Mouse (Mus musculus) heart, embryonic 14.5 days (tissue): ENCODE data around the gene Ptges2. TPM values are rescaled to one million over a fixed set of nuclear protein-coding genes. Genes with fewer than 3 reads are reported as not detected.
A peak's percentile ranks its signal among the peaks of the same experiment; 100 is the strongest.

Source experiments
- ATAC-seq: fragments of 200-750 bp; cut with Nextera tagmentation; 2 replicates; pipeline ENCODE4 v1.8.0; 2017; ENCODE audit warnings: low read depth, moderate TSS enrichment; ENCODE audit not compliant: insufficient number of reproducible peaks, insufficient read depth, low FRiP score
- H3K27ac ChIP-seq, 2 experiments: fragments of 200-500 bp in 1 of 2; fragments of 300-500 bp in 1 of 2; sonication (generic) in 1 of 2; replicated peaks in 1 of 2; 2 replicates each; pipeline ENCODE4 v1.5.1; 2012 to 2014; ENCODE audit warnings: low read depth in 2 of 2, low read length in 2 of 2, control low read depth in 1 of 2, mild to moderate bottlenecking in 1 of 2, mixed read lengths in 1 of 2; ENCODE audit not compliant: control insufficient read depth in 1 of 2, insufficient read depth in 1 of 2
- H3K27me3 ChIP-seq: fragments of 300-500 bp; sonication (generic); 2 replicates; pipeline ENCODE4 v1.6.1; 2014; ENCODE audit warnings: mild to moderate bottlenecking, low read length, control low read depth; ENCODE audit not compliant: control insufficient read depth, insufficient read depth
- H3K36me3 ChIP-seq: fragments of 300-500 bp; sonication (generic); 2 replicates; pipeline ENCODE4 v1.6.1; 2014; ENCODE audit warnings: mild to moderate bottlenecking, control low read depth, low read length, mixed read lengths; ENCODE audit not compliant: control insufficient read depth, insufficient read depth
- H3K4me1 ChIP-seq, 2 experiments: fragments of 200-500 bp in 1 of 2; fragments of 300-500 bp in 1 of 2; sonication (generic) in 1 of 2; 2 replicates each; pipeline ENCODE4 v1.6.1; 2012 to 2014; ENCODE audit warnings: low read length in 2 of 2, control low read depth in 1 of 2, mixed read lengths in 1 of 2; ENCODE audit not compliant: control insufficient read depth in 2 of 2, insufficient read depth in 2 of 2
- H3K4me2 ChIP-seq: fragments of 300-500 bp; sonication (generic); 2 replicates; pipeline ENCODE4 v1.6.1; 2014; ENCODE audit warnings: mild to moderate bottlenecking, low read length
- H3K4me3 ChIP-seq, 2 experiments: fragments of 200-500 bp in 1 of 2; fragments of 300-500 bp in 1 of 2; sonication (generic) in 1 of 2; 2 replicates each; pipeline ENCODE4 v1.5.1; 2012 to 2014; ENCODE audit warnings: low read length in 2 of 2, mild to moderate bottlenecking in 2 of 2, control low read depth in 1 of 2, low read depth in 1 of 2, moderate library complexity in 1 of 2; ENCODE audit not compliant: control insufficient read depth in 1 of 2, insufficient read depth in 1 of 2
- H3K9ac ChIP-seq: fragments of 300-500 bp; sonication (generic); 2 replicates; pipeline ENCODE4 v1.6.1; 2014; ENCODE audit warnings: mild to moderate bottlenecking, low read length
- H3K9me3 ChIP-seq: fragments of 300-500 bp; sonication (generic); 2 replicates; pipeline ENCODE4 v1.6.1; 2016; ENCODE audit warnings: low read length, control low read depth; ENCODE audit not compliant: control insufficient read depth
- WGBS: fragments of 180-500 bp; shearing (Covaris S2); extraction: QIAGEN DNeasy Blood & Tissue Kit; methylation state at CpG from one replicate; pipeline ENCODE4 v1.1.7; 2014; 5-methylcytosine and 5-hydroxymethylcytosine counted together
- polyA plus RNA-seq: library from polyadenylated mRNA; unstranded; fragments of >200 nt; fragmentation: Nextera tagmentation; extraction: Ambion mirVana; gene quantifications from 2 replicates; pipeline ENCODE4 v1.2.1, GENCODE M21; 2014

Gene Ptges2
- polyA plus RNA-seq, 1 experiment from 2014 or later: 43.7 TPM

- H3K4me1 ChIP-seq: peaks cover 19 to 44% of the 10 kb centered on the region in 2 experiments
- peak overlapping the region; percentile 51; the same call in 1 of the 2 replicates for H3K9ac ChIP-seq
- H3K4me3 ChIP-seq: peak overlapping the region; percentile 25 to 36
- peaks cover 15% of the 10 kb centered on the region for H3K36me3 ChIP-seq
- no peaks in the 10 kb centered on the region for H3K9me3 ChIP-seq
- H3K27ac ChIP-seq: peak overlapping the region; percentile 20 to 69; a peak in 3 of 4 replicates
- no peak for ATAC-seq
- H3K27me3 ChIP-seq: no peaks in the 10 kb centered on the region
- 93% methylated on average over 16 of the region's 16 CpGs for WGBS
- H3K4me2 ChIP-seq: peak overlapping the region; percentile 69
Measured at GRCm38 (mm10) chr2:32452441-32452971, 56.8 kb downstream of the Ptges2 start.

- Histone ChIP-seq H3K9ac (no peak overlapping the region), H3K9me3 (no peaks in the 10 kb centered on the region), H3K4me3 (no peak overlapping the region), H3K4me2 (peak overlapping the region; percentile 69; the same call in 1 of the 2 replicates), H3K4me1 (peaks cover 17 to 37% of the 10 kb centered on the region in 2 experiments), H3K36me3 (peaks cover 15% of the 10 kb centered on the region), H3K27me3 (no peaks in the 10 kb centered on the region), H3K27ac (no peak overlapping the region)
- no peak for ATAC-seq
- WGBS: 81% methylated on average over 5 of the region's 5 CpGs
Measured at GRCm38 (mm10) chr2:32453641-32454303, 58.1 kb downstream of the Ptges2 start.

- WGBS: 74% methylated on average over 10 of the region's 10 CpGs
- H3K4me1 ChIP-seq: peaks cover 17 to 37% of the 10 kb centered on the region in 2 experiments
- no peak overlapping the region for H3K4me2 ChIP-seq
- no peaks in the 10 kb centered on the region for H3K9me3 ChIP-seq
- H3K27ac ChIP-seq: peak overlapping the region in 1 of 2 experiments; percentile 41; a peak in 1 of 4 replicates
- H3K27me3 ChIP-seq: no peaks in the 10 kb centered on the region
- ATAC-seq: no peak
- no peak overlapping the region for H3K4me3 ChIP-seq
- peaks cover 15% of the 10 kb centered on the region for H3K36me3 ChIP-seq
- H3K9ac ChIP-seq: peak overlapping the region; percentile 38
Measured at GRCm38 (mm10) chr2:32454633-32455032, 58.9 kb downstream of the Ptges2 start.

- no peaks in the 10 kb centered on the region for H3K9me3 ChIP-seq
- peaks cover 17 to 33% of the 10 kb centered on the region in 2 experiments for H3K4me1 ChIP-seq
- H3K36me3 ChIP-seq: peaks cover 15% of the 10 kb centered on the region
- no peak overlapping the region for H3K4me3 ChIP-seq
- H3K9ac ChIP-seq: peak overlapping the region; percentile 38
- 42% methylated on average over 8 of the region's 8 CpGs for whole genome bisulfite sequencing
- H3K27ac ChIP-seq: peak overlapping the region in 1 of 2 experiments; percentile 41; a peak in 1 of 4 replicates
- ATAC-seq: no peak
- H3K4me2 ChIP-seq: no peak overlapping the region
- no peaks in the 10 kb centered on the region for H3K27me3 ChIP-seq
Measured at GRCm38 (mm10) chr2:32455101-32455500, 59.4 kb downstream of the Ptges2 start.

Other genes starting within 250 kb of the Ptges2 start
- 35.8 and 41.8 TPM in 2 replicates for gene Prrc2b, start 244.8 kb upstream of the Ptges2 start, polyA plus RNA-seq
- gene Pomt1, start 159.3 kb upstream of the Ptges2 start, polyA plus RNA-seq: 15.9 and 17.3 TPM in 2 replicates
- 37.0 and 43.4 TPM in 2 replicates for gene Uck1, start 135.7 kb upstream of the Ptges2 start, polyA plus RNA-seq
- 19.3 and 22.6 TPM in 2 replicates for gene Golga2, start 108.5 kb upstream of the Ptges2 start, polyA plus RNA-seq
- gene Swi5, start 107.8 kb upstream of the Ptges2 start, polyA plus RNA-seq: 129 and 131 TPM in 2 replicates
- 28.8 and 31.1 TPM in 2 replicates for gene Ciz1, start 43.6 kb upstream of the Ptges2 start, polyA plus RNA-seq
- gene Dnm1, start 42.6 kb upstream of the Ptges2 start, polyA plus RNA-seq: 4.7 and 5.6 TPM in 2 replicates
- gene 1110008P14Rik, start 14.0 kb upstream of the Ptges2 start, polyA plus RNA-seq: 56.6 and 64.5 TPM in 2 replicates
- gene Lcn2, start 7.6 kb upstream of the Ptges2 start, polyA plus RNA-seq: 0.35 and 1.8 TPM in 2 replicates
- 4.5 and 4.7 TPM in 2 replicates for gene Naif1, start 54.6 kb downstream of the Ptges2 start, polyA plus RNA-seq
- 6.6 and 8.0 TPM in 2 replicates for gene Slc25a25, start 55.5 kb downstream of the Ptges2 start, polyA plus RNA-seq
- gene Fam102a, start 139.4 kb downstream of the Ptges2 start, polyA plus RNA-seq: 5.8 and 6.3 TPM in 2 replicates
- gene Dpm2, start 175.0 kb downstream of the Ptges2 start, polyA plus RNA-seq: 72.9 and 85.0 TPM in 2 replicates
- gene Pip5kl1, start 178.9 kb downstream of the Ptges2 start, polyA plus RNA-seq: 0.19 TPM in 1 of 2 replicates, not detected in the other
- 0.13 TPM in 1 of 2 replicates, not detected in the other for gene 9430097D07Rik, start 179.8 kb downstream of the Ptges2 start, polyA plus RNA-seq
- 33.4 and 35.7 TPM in 2 replicates for gene St6galnac4, start 191.2 kb downstream of the Ptges2 start, polyA plus RNA-seq
- 11.0 and 12.2 TPM in 2 replicates for gene St6galnac6, start 203.8 kb downstream of the Ptges2 start, polyA plus RNA-seq
- gene Ak1, start 225.9 kb downstream of the Ptges2 start, polyA plus RNA-seq: 336 and 355 TPM in 2 replicates